Mouse (Mus musculus): ENCODE measurements around the gene Psma6.

GRCm38 (mm10) chr12:55415762-55416161 is 31.7 kb downstream of the Psma6 start:
- no peak for TF ChIP-seq CTCF (conservative IDR thresholded peaks at IDR 0.05; ENCODE audit: low read length)
- no peak for TF ChIP-seq NANOG (IDR thresholded peaks at IDR 0.05; ENCODE audit: borderline replicate concordance, low read length)
- no peak for TF ChIP-seq POU5F1 (IDR thresholded peaks at IDR 0.05; ENCODE audit: borderline replicate concordance, low read length)

Data from E14TG2a.4 (cell line).